Mouse (Mus musculus) limb, embryonic 15.5 days (tissue): ENCODE measurements around the gene Trh. TPM values are rescaled to one million over a fixed set of nuclear protein-coding genes. Genes with fewer than 3 reads are reported as not detected.

Experiments
- ATAC-seq: fragments of 200-750 bp; cut with Nextera tagmentation; 2 replicates; pipeline ENCODE4 v1.8.0; 2017; ENCODE audit warnings: low read depth, moderate TSS enrichment; ENCODE audit not compliant: insufficient number of reproducible peaks, low FRiP score, low TSS enrichment
- H3K27ac ChIP-seq: fragments of 300-500 bp; sonication (generic); 2 replicates; pipeline ENCODE4 v1.5.1; 2015; ENCODE audit warnings: moderate library complexity, mild to moderate bottlenecking, inconsistent platforms
- H3K27me3 ChIP-seq: fragments of 300-500 bp; sonication (generic); 2 replicates; pipeline ENCODE4 v1.6.1; 2015; ENCODE audit warnings: inconsistent platforms
- H3K36me3 ChIP-seq: fragments of 300-500 bp; sonication (generic); 2 replicates; pipeline ENCODE4 v1.6.1; 2015; ENCODE audit warnings: inconsistent platforms
- H3K4me1 ChIP-seq: fragments of 300-500 bp; sonication (generic); 2 replicates; pipeline ENCODE4 v1.6.1; 2015; ENCODE audit warnings: inconsistent platforms
- H3K4me2 ChIP-seq: fragments of 300-500 bp; sonication (generic); 2 replicates; pipeline ENCODE4 v1.6.1; 2015; ENCODE audit warnings: mild to moderate bottlenecking, inconsistent platforms
- H3K4me3 ChIP-seq: fragments of 300-500 bp; sonication (generic); 2 replicates; pipeline ENCODE4 v1.5.1; 2015; ENCODE audit warnings: mild to moderate bottlenecking, inconsistent platforms
- H3K9ac ChIP-seq: fragments of 300-500 bp; sonication (generic); 2 replicates; pipeline ENCODE4 v1.6.1; 2015; ENCODE audit warnings: inconsistent platforms
- H3K9me3 ChIP-seq: fragments of 300-500 bp; sonication (generic); 2 replicates; pipeline ENCODE4 v1.6.1; 2016; ENCODE audit warnings: inconsistent platforms
- WGBS: fragments of 180-500 bp; shearing (Covaris S2); methylation state at CpG from one replicate; pipeline ENCODE4 v1.1.7; 2015; 5-methylcytosine and 5-hydroxymethylcytosine counted together
- polyA plus RNA-seq: library from polyadenylated mRNA; unstranded; fragments of >200 nt; fragmentation: Nextera tagmentation; extraction: Ambion mirVana; gene quantifications from 2 replicates; pipeline ENCODE4 v1.2.1, GENCODE M21; 2015

Trh gene
- polyA plus RNA-seq, 1 experiment from 2014 or later = not detected

GRCm38 (mm10) chr6:92253253-92253870 is 8.9 kb upstream of the Trh start:
- H3K9me3 ChIP-seq = no peaks in the 10 kb centered on the region
- no peaks in the 10 kb centered on the region for H3K36me3 ChIP-seq
- H3K4me1 ChIP-seq = no peaks in the 10 kb centered on the region
- H3K27me3 ChIP-seq = no peaks in the 10 kb centered on the region; the same call in 1 of the 2 replicates
- ATAC-seq = no peak
- no peak overlapping the region for H3K9ac ChIP-seq
- H3K27ac ChIP-seq = no peak overlapping the region
- 70% methylated on average over 3 of the region's 3 CpGs for WGBS
- no peak overlapping the region for H3K4me3 ChIP-seq
- no peak overlapping the region for H3K4me2 ChIP-seq

GRCm38 (mm10) chr6:92247215-92247919 is 2.9 kb upstream of the Trh start:
- no peaks in the 10 kb centered on the region for H3K36me3 ChIP-seq
- no peak overlapping the region for H3K4me3 ChIP-seq
- no peak for ATAC-seq
- H3K9ac ChIP-seq = no peak overlapping the region
- peaks cover 6% of the 10 kb centered on the region for H3K4me1 ChIP-seq
- no peak overlapping the region for H3K4me2 ChIP-seq
- H3K27ac ChIP-seq = no peak overlapping the region
- H3K27me3 ChIP-seq = peaks cover 37% of the 10 kb centered on the region
- WGBS = 35% methylated on average over 7 of the region's 7 CpGs
- H3K9me3 ChIP-seq = no peaks in the 10 kb centered on the region

GRCm38 (mm10) chr6:92246335-92246734 is 1.9 kb upstream of the Trh start:
- Histone ChIP-seq H3K4me2 (no peak overlapping the region), H3K27ac (no peak overlapping the region), H3K4me3 (no peak overlapping the region), H3K27me3 (peaks cover 38% of the 10 kb centered on the region), H3K4me1 (peaks cover 6% of the 10 kb centered on the region), H3K36me3 (no peaks in the 10 kb centered on the region), H3K9me3 (no peaks in the 10 kb centered on the region), H3K9ac (no peak overlapping the region)
- WGBS = 26% methylated on average over 3 of the region's 3 CpGs
- ATAC-seq = no peak

GRCm38 (mm10) chr6:92241178-92241906 is 3.1 kb downstream of the Trh start:
- no peaks in the 10 kb centered on the region for H3K9me3 ChIP-seq
- no peak overlapping the region for H3K9ac ChIP-seq
- H3K36me3 ChIP-seq = no peaks in the 10 kb centered on the region
- no peak overlapping the region for H3K4me2 ChIP-seq
- H3K4me3 ChIP-seq = no peak overlapping the region
- peaks cover 6% of the 10 kb centered on the region for H3K4me1 ChIP-seq
- no peak for ATAC-seq
- H3K27me3 ChIP-seq = peaks cover 38% of the 10 kb centered on the region
- H3K27ac ChIP-seq = no peak overlapping the region
- 71% methylated on average over 3 of the region's 3 CpGs for WGBS

GRCm38 (mm10) chr6:92235036-92235435 is 9.4 kb downstream of the Trh start:
- H3K27me3 ChIP-seq = no peaks in the 10 kb centered on the region
- no peaks in the 10 kb centered on the region for H3K36me3 ChIP-seq
- no peak overlapping the region for H3K4me2 ChIP-seq
- H3K4me1 ChIP-seq = no peaks in the 10 kb centered on the region
- no peak overlapping the region for H3K4me3 ChIP-seq
- 49% methylated on average over 12 of the region's 12 CpGs for WGBS
- no peak overlapping the region for H3K9ac ChIP-seq
- H3K27ac ChIP-seq = no peak overlapping the region
- ATAC-seq = no peak
- H3K9me3 ChIP-seq = no peaks in the 10 kb centered on the region

GRCm38 (mm10) chr6:92231762-92232161 is 12.7 kb downstream of the Trh start:
- WGBS = 61% methylated on average over 4 of the region's 4 CpGs
- Histone ChIP-seq H3K4me3 (no peak overlapping the region), H3K9ac (no peak overlapping the region), H3K4me1 (no peaks in the 10 kb centered on the region), H3K4me2 (no peak overlapping the region), H3K27ac (no peak overlapping the region), H3K9me3 (no peaks in the 10 kb centered on the region), H3K36me3 (no peaks in the 10 kb centered on the region), H3K27me3 (no peaks in the 10 kb centered on the region)
- no peak for ATAC-seq

- no peak overlapping the region for H3K9ac ChIP-seq
- H3K27ac ChIP-seq = no peak overlapping the region
- H3K36me3 ChIP-seq = no peaks in the 10 kb centered on the region
- no peaks in the 10 kb centered on the region for H3K4me1 ChIP-seq
- ATAC-seq = no peak
- no peaks in the 10 kb centered on the region for H3K27me3 ChIP-seq
- 40% methylated on average over 1 of the region's 1 CpGs for WGBS
- no peaks in the 10 kb centered on the region for H3K9me3 ChIP-seq
- H3K4me2 ChIP-seq = no peak overlapping the region
- H3K4me3 ChIP-seq = no peak overlapping the region
These were observed 13.1 kb downstream of the Trh start for GRCm38 (mm10) chr6:92231356-92231755.

GRCm38 (mm10) chr6:92229586-92229985 is 14.9 kb downstream of the Trh start:
- Histone ChIP-seq H3K4me3 (no peak overlapping the region), H3K4me2 (no peak overlapping the region), H3K9ac (no peak overlapping the region), H3K4me1 (no peaks in the 10 kb centered on the region), H3K27me3 (no peaks in the 10 kb centered on the region), H3K27ac (no peak overlapping the region), H3K36me3 (no peaks in the 10 kb centered on the region), H3K9me3 (no peaks in the 10 kb centered on the region)
- no peak for ATAC-seq
- 91% methylated on average over 2 of the region's 2 CpGs for WGBS

GRCm38 (mm10) chr6:92229103-92229502 is 15.3 kb downstream of the Trh start:
- Histone ChIP-seq H3K27ac (no peak overlapping the region), H3K27me3 (no peaks in the 10 kb centered on the region), H3K9ac (no peak overlapping the region), H3K4me1 (no peaks in the 10 kb centered on the region), H3K4me2 (no peak overlapping the region), H3K9me3 (no peaks in the 10 kb centered on the region), H3K4me3 (no peak overlapping the region), H3K36me3 (no peaks in the 10 kb centered on the region)
- ATAC-seq = no peak

- no peak overlapping the region for H3K9ac ChIP-seq
- no peaks in the 10 kb centered on the region for H3K27me3 ChIP-seq
- no peak overlapping the region for H3K4me3 ChIP-seq
- no peak overlapping the region for H3K27ac ChIP-seq
- no peaks in the 10 kb centered on the region for H3K36me3 ChIP-seq
- WGBS = 61% methylated on average over 1 of the region's 1 CpGs
- no peak for ATAC-seq
- H3K4me2 ChIP-seq = no peak overlapping the region
- no peaks in the 10 kb centered on the region for H3K4me1 ChIP-seq
- no peaks in the 10 kb centered on the region for H3K9me3 ChIP-seq
These were observed 19.5 kb downstream of the Trh start for GRCm38 (mm10) chr6:92224981-92225380.

GRCm38 (mm10) chr6:92222021-92222420 is 22.4 kb downstream of the Trh start:
- 77% methylated on average over 3 of the region's 3 CpGs for WGBS
- Histone ChIP-seq H3K4me1 (no peaks in the 10 kb centered on the region), H3K36me3 (no peaks in the 10 kb centered on the region)

GRCm38 (mm10) chr6:92221604-92222003 is 22.8 kb downstream of the Trh start:
- no peaks in the 10 kb centered on the region for H3K36me3 ChIP-seq
- H3K4me1 ChIP-seq = no peaks in the 10 kb centered on the region
- no peak overlapping the region for H3K9ac ChIP-seq
- WGBS = 76% methylated on average over 6 of the region's 6 CpGs
- no peak overlapping the region for H3K4me3 ChIP-seq
- H3K9me3 ChIP-seq = no peaks in the 10 kb centered on the region
- no peak for ATAC-seq
- H3K27me3 ChIP-seq = no peaks in the 10 kb centered on the region
- H3K27ac ChIP-seq = no peak overlapping the region
- no peak overlapping the region for H3K4me2 ChIP-seq

More at GRCm38 (mm10) chr6:92222021-92222420, 22.4 kb downstream of the Trh start:
- Histone ChIP-seq H3K4me3 (no peak overlapping the region), H3K9me3 (no peaks in the 10 kb centered on the region), H3K27me3 (no peaks in the 10 kb centered on the region), H3K27ac (no peak overlapping the region), H3K4me2 (no peak overlapping the region), H3K9ac (no peak overlapping the region)
- ATAC-seq = no peak
